In the genomic region with DNA sequence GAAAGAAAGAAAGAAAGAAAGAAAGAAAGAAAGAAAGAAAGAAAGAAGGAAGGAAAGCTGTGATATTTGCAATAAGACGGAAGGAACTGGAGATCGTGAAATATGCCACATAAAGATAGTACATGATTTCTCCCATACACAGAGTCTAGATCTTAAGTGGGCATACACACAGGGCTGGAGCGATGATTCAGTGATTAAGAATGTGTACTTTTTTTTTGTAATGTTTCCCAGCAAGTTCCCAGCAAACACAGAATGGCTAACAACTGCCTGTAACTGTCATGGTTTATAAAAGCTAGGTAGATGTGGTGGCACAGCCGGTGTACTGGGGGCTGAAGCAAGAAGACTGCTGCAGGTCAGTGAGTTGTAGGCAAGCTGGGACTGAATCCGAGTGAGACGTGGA, we compare ENCODE assay signal across 29 mouse cellular contexts. TPM values are rescaled to one million over a fixed set of nuclear protein-coding genes. Genes with fewer than 3 reads are reported as not detected.
"Had no signal": no experiment of that assay in that cellular context is flagged by ENCODE, and none has a peak within 500 bp of the region (broad histone marks: within the 10 kb centered on the region; RNA-seq: fewer than 3 reads in every experiment).

No protein-coding gene starts in this region.

- H3K27me3 ChIP-seq: heart, embryonic 13.5 days; heart, embryonic 15.5 days; hindbrain, embryonic 13.5 days; hindbrain, embryonic 15.5 days; kidney, embryonic 15.5 days; limb, embryonic 12.5 days had no signal

- ATAC-seq: intestine, embryonic 16.5 days had no signal

- H3K4me3 ChIP-seq: heart, adult 2 months; heart, embryonic 13.5 days; heart, embryonic 15.5 days; hindbrain, embryonic 13.5 days; hindbrain, embryonic 15.5 days; kidney, embryonic 15.5 days; limb, embryonic 10.5 days; limb, embryonic 12.5 days had no signal

- H3K27ac ChIP-seq: heart, adult 2 months; heart, embryonic 13.5 days; heart, embryonic 15.5 days; hindbrain, embryonic 13.5 days; kidney, embryonic 15.5 days; kidney, postnatal 0 days; limb, embryonic 10.5 days; limb, embryonic 12.5 days had no signal

- DNase-seq: gastrocnemius, postnatal 14 days; gastrocnemius, postnatal 36 days; heart, adult 11 months; heart, adult 2 months; heart, postnatal 14 days; heart, postnatal 36 days; kidney, adult 11 months; kidney, adult 2 months; kidney, adult 9 months; kidney, postnatal 14 days; kidney, postnatal 36 days; layer of hippocampus, adult 9-11 months; layer of hippocampus, postnatal 36 days; liver had no signal

- H3K4me2 ChIP-seq: heart, embryonic 11.5 days; heart, embryonic 13.5 days; heart, embryonic 15.5 days; hindbrain, embryonic 13.5 days; hindbrain, embryonic 15.5 days; kidney, embryonic 15.5 days; limb, embryonic 12.5 days; liver, embryonic 11.5 days had no signal

- H3K36me3 ChIP-seq: heart, embryonic 15.5 days; hindbrain, embryonic 13.5 days; hindbrain, embryonic 15.5 days; limb, embryonic 10.5 days; limb, embryonic 12.5 days had no signal

- H3K4me1 ChIP-seq: heart, embryonic 13.5 days; hindbrain, embryonic 13.5 days; hindbrain, embryonic 15.5 days; kidney, embryonic 15.5 days; limb, embryonic 10.5 days; limb, embryonic 12.5 days had no signal

- H3K9ac ChIP-seq: heart, embryonic 13.5 days; heart, embryonic 15.5 days; hindbrain, embryonic 13.5 days; hindbrain, embryonic 15.5 days; kidney, embryonic 15.5 days; limb, embryonic 12.5 days had no signal

- H3K9me3 ChIP-seq: heart, embryonic 13.5 days; heart, embryonic 15.5 days; hindbrain, embryonic 13.5 days; hindbrain, embryonic 15.5 days; kidney, embryonic 15.5 days; limb, embryonic 10.5 days; limb, embryonic 12.5 days had no signal

RNA-seq across cellular contexts. Expression of a gene that starts 7.4 kb away (rescaled TPM):
- total RNA-seq: gastrocnemius, adult 8-10 months; gastrocnemius, postnatal 14 days; gastrocnemius, postnatal 36 days; heart, adult 2 months; heart, postnatal 14 days; hindbrain, postnatal 0 days had no signal
- polyA plus RNA-seq: heart, adult 2 months; hindbrain, embryonic 11.5 days; kidney, adult 2 months; large intestine, adult 2 months; liver, embryonic 11.5 days had no signal
